Mouse (Mus musculus) fibroblast of lung, adult 2 months (primary cell): ENCODE data around the gene Phf19.

Experiments used
- DNase-seq: peaks from one replicate; pipeline ENCODE4 v3.0.0-alpha.2; 2011; ENCODE audit warnings: low read depth

Gene Phf19

GRCm38 (mm10) chr2:34913218-34914068 lies at the start of gene Phf19:
Gene Phf19, minus strand, starts transcription at chr2:34914026.
- no peak for DNase-seq

GRCm38 (mm10) chr2:34963371-34963956 lies 49.6 kb upstream of the Phf19 start:
- DNase-seq = no peak

GRCm38 (mm10) chr2:34962893-34963292 lies 49.1 kb upstream of the Phf19 start:
- no peak for DNase-seq

- no peak for DNase-seq
Observed at GRCm38 (mm10) chr2:34962211-34962610, 48.4 kb upstream of the Phf19 start.

- no peak for DNase-seq
Observed at GRCm38 (mm10) chr2:34961481-34962036, 47.7 kb upstream of the Phf19 start, which contains the start of gene Traf1. Gene Traf1, minus strand, starts transcription at chr2:34961772.

GRCm38 (mm10) chr2:34960966-34961365 lies 47.1 kb upstream of the Phf19 start:
- DNase-seq = no peak

- no peak for DNase-seq
Observed at GRCm38 (mm10) chr2:34960466-34960865, 46.6 kb upstream of the Phf19 start.

GRCm38 (mm10) chr2:34958582-34958981 lies 44.8 kb upstream of the Phf19 start:
- no peak for DNase-seq

- no peak for DNase-seq
Observed at GRCm38 (mm10) chr2:34958036-34958435, 44.2 kb upstream of the Phf19 start.

- DNase-seq = no peak
Observed at GRCm38 (mm10) chr2:34957405-34957804, 43.6 kb upstream of the Phf19 start.

GRCm38 (mm10) chr2:34956941-34957340 lies 43.1 kb upstream of the Phf19 start:
- DNase-seq = no peak

- DNase-seq = no peak
Observed at GRCm38 (mm10) chr2:34954344-34954743, 40.5 kb upstream of the Phf19 start.

GRCm38 (mm10) chr2:34953547-34954116 lies 39.8 kb upstream of the Phf19 start:
- no peak for DNase-seq

- no peak for DNase-seq
Observed at GRCm38 (mm10) chr2:34953018-34953417, 39.2 kb upstream of the Phf19 start.

GRCm38 (mm10) chr2:34951469-34951868 lies 37.6 kb upstream of the Phf19 start:
- DNase-seq = no peak

GRCm38 (mm10) chr2:34948622-34949021 lies 34.8 kb upstream of the Phf19 start:
- DNase-seq = no peak

- no peak for DNase-seq
Observed at GRCm38 (mm10) chr2:34946046-34946445, 32.2 kb upstream of the Phf19 start.

GRCm38 (mm10) chr2:34945580-34945979 lies 31.8 kb upstream of the Phf19 start:
- DNase-seq = no peak

- no peak for DNase-seq
Observed at GRCm38 (mm10) chr2:34944761-34945160, 30.9 kb upstream of the Phf19 start.

GRCm38 (mm10) chr2:34943556-34944120 lies 29.8 kb upstream of the Phf19 start:
- DNase-seq = no peak

- no peak for DNase-seq
Observed at GRCm38 (mm10) chr2:34941061-34941675, 27.3 kb upstream of the Phf19 start.

- DNase-seq = no peak
Observed at GRCm38 (mm10) chr2:34940246-34940645, 26.4 kb upstream of the Phf19 start.
